Mouse (Mus musculus) kidney, adult 2 months (tissue): ENCODE measurements around the gene Trp73.

ENCODE experiments used
- CTCF ChIP-seq: fragments of 200-500 bp; conservative IDR thresholded peaks from 2 replicates; pipeline ENCODE4 v1.5.1; 2011; ENCODE audit warnings: low read depth, mild to moderate bottlenecking, control low read depth, low read length, moderate library complexity, mixed read lengths; ENCODE audit not compliant: insufficient read depth, insufficient read length
- POLR2A ChIP-seq: fragments of 200-500 bp; IDR thresholded peaks from one replicate; pipeline ENCODE4 v1.6.1; 2011; ENCODE audit warnings: low read depth, low read length, control low read depth

DNA sequence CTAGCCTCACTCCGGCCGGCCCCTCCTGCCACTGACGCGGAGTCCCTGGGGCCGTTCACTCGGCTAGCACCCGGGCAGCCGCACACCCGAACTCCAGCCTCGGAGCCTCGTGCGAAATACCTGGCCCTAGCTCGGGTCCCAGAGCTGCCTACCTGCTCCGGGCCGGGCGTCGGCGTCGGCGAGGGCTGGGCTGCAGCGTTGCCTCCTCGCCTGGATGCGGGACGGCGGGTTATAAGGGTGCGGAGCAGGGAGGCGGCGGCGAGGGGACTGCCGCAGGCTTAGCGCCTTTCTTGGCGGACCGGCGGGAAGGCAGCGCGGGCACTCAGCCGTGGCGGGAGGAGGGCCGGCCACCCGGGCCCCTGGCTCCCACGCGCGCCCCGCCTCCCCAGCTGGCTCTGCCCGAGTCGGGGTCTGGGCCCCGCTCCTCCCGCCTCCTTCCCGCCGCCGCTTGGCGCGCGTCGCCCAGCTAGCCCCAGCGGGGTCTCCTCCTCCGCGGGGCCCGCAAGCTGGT is 282 bp downstream of the Trp73 start:
- TF ChIP-seq POLR2A (no peak), CTCF (no peak)
